Mouse (Mus musculus): ENCODE measurements at regions not wholly inside any gene's neighbourhood (a gene's known extent, or its start where the extent isn't known, plus 50 kb on each side); places are given as distances from the start of the nearest gene placed in this dataset.

DNA sequence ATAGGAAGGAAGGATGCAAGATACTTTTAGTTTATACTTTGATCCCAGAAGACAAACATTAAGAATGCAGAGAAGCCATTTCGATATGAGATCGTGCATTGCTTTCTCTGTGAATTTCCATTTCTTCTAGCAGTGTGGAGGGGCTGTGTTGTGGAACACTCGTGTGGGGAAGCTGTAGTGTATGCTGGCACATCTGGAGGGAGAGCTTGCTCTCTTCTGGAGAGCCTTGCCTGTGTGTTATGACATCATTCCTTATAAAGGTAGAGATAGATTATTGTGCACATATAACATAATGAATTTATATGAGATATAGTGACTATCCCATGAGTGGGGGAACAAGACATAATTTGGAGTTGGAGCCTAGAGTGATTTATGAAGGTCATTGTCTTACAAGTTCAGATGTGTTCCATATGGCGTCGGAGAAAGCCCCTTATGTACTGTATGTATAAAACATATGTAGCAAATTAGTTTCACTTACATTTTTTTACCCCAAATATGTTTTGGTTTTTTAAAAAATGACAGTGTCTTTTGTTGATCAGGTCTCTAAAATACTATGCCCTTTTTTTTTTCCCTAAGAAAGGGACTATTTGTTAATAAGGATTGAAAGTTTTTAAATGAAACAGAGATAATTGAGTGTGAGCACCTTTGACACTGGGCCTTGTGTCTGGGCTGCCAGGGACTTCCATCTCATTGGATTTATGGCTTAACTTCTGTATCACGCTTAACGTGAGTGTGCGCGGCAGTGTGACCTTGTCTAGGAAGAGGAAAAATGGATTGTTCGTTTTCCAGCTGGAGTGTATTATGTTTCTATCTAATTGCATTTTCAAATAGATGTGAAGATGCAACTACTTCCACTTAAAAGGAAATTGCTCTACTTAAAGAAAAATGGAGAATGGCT is 230.8 kb downstream of the Papss1 start:
- in situ Hi-C loops (cut with MboI, MseI) = no loop called here

DNA sequence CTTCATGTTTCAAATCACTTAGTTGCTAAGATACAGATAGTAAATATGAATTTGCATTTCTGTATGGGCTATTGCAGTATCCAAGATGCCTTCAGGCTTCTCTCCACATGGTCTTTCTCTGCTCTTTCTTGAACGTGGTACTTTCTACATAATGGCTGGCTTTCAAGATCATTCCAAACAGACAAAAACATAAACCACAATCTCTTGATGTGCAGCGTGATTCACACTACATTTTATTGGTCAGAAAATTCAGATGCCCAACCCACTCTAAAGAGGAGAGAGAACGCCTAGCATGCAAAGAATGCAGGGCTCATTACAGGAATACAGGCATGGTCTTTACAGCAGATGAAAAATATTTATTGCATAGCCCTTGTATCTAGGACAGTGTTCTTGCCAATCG is 235.2 kb downstream of the Papss1 start:
- in situ Hi-C loops (cut with MboI, MseI) = no loop called here

DNA sequence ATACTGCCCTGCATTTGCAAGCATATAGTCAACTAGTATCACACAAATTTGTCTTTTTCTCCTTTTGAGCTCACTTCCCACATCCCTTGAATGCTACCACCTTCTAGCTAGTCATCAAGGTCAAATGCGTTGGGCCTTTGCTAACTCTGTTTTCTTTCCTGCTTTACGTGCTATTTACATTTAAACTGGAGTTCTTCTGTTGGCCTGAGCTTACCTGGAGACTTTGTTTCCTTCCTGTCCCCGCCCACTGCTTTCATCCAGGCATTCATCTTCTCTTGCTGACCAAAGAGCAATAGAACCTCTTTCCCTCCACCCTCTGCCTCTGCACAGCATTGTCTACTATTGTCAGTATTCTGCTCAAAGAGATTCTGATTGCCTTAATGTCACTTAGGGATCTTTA is 237.0 kb downstream of the Papss1 start:
- in situ Hi-C loops (cut with MboI, MseI) = no loop called here

DNA sequence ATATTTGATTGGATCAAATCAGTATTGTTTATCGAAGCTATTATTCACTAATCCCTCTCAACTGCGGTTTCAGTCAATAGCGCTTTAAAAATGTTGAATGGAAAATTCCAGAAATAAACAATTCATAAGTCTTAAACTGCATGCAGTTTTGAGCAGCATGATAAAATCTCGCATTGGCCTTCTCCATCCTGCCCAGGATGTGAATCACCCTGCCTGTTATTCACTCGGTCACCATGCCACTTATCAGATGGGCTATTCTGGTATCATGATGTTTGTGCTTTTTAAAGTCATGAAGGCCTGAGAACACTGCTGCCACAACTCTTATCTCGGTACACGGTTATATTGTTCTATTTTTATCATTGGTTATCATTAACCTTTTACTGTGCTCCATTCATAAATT is 238.3 kb downstream of the Papss1 start:
- in situ Hi-C loops (cut with MboI, MseI) = no loop called here

DNA sequence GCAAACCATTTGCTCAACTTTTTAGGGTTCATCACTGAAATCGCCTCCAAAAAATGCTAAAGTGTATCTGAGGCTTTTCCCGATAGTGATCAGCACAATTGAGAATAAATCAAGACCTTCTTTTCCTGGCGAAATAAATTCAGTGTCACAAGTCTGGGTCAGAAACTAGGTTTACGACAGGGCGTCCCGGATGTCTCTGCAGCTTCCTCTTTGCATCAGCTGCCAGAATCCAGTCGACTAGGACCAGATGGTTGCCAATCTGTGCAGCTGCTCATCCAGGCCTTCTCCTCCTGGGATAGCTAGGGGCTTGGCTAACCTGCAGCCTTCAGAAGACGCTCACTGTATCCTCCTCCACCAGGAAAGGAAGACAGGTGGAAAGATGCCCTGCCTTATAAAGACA is 243.6 kb downstream of the Papss1 start:
- in situ Hi-C loops (cut with MboI, MseI) = no loop called here

DNA sequence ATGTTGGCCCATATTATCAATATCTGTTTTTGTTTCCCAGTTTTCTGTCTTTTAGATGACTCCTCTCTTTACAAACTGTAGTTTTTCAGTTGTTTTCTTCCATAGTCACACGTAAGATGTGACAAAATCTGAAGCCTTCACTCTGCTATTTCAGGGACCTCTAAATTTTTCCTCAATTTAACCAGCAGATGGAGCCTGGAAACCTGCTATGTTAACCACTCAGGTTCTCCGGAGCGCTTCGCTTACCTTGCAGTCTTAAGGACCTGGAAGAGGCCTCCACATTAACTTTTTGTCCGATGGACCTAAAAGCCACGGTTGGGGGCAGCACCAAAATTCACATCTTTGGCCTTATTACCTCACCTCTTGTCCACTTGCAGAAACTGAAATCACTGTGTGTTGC is 248.4 kb downstream of the Papss1 start:
- in situ Hi-C loops (cut with MboI, MseI) = no loop called here

DNA sequence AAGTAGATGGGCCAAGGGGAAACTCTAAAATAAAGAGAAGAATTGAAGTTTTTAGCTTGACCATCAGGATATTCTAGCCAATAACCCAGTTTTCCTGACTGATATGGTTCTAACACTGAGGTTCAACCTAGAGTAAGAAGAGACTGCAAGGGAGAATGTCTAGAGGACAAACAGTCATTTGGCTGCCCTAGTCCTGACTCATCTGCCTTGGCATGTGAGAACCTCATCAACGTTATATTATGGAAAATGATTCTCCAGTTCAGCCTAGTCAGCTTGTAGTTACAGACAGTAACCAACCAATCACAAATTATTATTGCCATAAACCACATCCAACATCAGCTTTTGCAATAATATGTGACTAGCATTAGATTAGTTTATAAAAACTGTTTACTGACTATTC is 254.2 kb downstream of the Papss1 start:
- in situ Hi-C loops (cut with MboI, MseI) = no loop called here

DNA sequence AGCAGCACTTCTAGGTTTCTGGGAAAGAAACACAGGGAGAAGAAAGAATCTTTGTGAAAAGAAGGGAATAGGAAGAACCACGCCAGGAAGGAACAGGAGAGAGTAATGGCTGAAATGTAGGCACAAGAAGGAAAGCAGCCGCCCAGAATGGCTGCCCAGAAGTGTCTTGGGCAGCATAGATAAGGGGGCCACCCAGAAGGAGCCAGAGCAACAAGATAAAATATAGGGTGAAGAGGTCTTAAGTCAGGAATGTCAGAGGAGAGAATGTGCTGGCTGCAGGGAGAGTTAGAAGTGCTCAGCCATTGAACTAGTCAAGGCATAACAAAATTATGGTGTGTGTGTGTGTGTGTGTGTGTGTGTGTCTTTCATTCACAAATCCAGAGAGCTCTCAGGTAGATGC is 227.7 kb upstream of the Dkk2 start:
- in situ Hi-C loops (cut with MboI, MseI) = no loop called here

DNA sequence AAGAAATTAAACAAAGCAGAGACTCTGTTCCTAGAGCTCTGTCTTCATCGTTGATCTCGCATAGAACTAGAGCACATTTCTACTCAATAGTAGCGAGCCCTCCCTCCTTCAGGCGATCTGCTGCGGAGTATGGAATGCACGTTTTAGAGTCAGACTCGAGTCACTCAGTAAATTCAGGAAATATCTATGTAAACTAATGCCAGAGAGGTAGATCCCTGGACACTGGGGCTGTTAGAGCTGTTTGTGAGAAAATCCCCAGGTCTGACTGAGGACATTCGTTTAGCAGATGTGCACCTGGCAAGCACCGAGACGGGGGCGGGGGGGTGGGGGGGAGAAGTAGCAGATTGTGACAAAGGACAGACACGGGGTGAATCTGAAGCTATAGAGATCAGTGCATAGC is 226.0 kb upstream of the Dkk2 start:
- in situ Hi-C loops (cut with MboI, MseI) = no loop called here

DNA sequence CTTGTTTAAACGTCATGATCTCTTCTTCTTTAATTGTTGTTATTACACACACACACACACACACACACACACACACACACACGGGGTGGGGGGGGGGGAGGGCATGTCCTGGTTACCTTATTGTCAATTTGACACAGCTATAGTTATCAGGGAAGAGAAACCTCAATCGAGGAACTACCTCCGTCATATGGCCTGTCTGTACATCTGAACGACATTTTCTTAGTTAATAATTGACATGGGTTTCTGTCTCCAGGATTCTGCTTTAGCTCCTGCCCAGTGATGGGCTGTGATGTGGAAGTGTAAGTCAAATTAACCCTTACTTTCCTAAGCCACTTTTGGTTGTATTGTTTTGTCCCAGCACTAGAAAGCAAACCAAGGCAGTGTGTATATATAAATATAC is 220.0 kb upstream of the Dkk2 start:
- in situ Hi-C loops (cut with MboI, MseI) = no loop called here

DNA sequence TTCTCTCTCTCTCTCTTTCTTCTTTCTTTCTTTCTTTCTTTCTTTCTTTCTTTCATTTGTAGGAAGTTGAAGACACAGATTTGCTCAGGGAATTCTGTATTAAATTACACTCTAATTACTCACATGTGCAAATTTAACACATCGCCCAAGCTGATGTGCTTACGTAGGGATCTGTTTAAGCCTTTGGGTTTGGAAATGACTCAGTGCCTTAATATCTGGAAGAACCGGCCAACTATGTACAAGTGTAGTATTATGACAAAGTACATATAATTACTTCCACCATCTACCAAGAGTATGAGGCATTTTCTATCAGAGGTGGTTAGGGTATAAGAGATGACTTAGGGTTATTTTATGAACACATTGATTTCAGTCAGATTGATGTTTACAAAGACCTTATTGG is 217.8 kb upstream of the Dkk2 start:
- in situ Hi-C loops (cut with MboI, MseI) = no loop called here

DNA sequence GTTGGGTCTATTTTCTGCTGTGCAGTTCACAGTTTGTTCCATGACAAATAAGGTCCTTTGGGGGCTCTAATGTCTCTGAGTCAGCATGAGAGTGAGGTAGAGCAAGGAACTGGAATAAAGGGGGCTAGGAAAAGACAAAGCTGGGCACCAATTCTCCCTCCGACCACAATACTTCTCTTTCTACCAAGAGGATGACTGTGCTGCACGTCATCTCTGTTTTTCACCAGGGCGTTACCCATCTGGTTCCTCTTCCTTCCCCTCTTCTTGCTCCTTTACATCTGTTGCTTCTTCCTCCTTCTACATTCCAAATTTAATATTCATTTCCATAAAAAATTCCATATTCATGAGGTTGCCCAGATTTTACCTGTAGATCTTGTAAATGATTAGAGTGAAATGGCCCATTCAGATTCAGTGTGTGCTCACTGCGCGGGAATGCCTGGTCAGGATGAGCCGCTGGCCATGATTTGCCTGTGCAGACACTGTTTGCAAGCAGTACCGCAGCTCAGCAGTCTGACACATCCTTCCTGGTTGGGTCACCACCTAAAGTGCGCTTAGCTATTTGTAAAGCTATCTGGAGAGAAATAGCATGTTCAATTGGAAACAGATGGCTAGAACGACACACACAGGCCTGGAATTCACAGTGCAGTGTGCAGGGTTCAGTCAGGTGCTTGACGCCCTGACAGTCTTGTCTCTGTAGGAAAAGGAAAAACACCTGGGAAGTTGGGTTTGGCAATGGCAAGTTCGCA is 216.7 kb upstream of the Dkk2 start:
- in situ Hi-C loops (cut with MboI, MseI) = no loop called here

DNA sequence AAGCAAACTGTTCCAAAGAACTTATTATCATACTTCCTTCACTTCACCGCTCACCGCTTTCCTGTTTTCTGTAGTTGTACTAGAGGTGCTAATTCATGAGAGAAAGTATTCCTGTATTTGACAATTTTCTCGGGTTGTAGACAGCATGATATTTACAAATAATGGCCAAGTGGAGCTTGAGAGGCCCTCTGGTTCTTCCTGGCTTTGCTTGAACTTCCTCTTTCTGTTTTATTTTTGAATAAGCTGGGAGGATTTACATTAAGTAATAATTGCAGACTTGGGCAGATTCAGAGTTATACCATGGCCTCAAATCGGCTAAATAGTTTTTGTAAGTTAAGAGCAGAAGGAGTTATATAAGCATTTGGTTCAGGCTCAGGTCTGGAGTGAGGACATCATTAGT is 215.8 kb upstream of the Dkk2 start:
- in situ Hi-C loops (cut with MboI, MseI) = no loop called here

DNA sequence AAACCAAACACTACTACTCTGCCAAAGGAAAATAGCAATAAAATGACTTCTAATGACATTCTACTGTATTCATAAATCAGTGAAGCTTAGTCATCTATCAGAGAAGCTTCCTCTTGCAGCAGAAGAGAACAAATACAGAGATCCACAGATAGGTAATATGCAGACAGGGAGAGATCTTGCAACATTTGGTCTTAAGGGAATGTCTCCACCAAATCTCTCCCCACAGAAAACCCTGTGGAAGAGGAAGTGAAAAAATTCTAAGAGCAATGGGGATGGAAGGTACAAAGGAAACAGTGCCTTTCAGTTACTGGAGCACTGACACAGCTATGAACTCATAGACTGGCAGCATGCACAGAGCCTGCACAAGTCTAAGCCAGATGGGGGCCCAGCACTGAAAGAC is 202.4 kb upstream of the Dkk2 start:
- in situ Hi-C loops (cut with MboI, MseI) = loop anchor here (25.0 kb wide), 1 partner anchor 520 kb away; no protein-coding TSS in a partner anchor

DNA sequence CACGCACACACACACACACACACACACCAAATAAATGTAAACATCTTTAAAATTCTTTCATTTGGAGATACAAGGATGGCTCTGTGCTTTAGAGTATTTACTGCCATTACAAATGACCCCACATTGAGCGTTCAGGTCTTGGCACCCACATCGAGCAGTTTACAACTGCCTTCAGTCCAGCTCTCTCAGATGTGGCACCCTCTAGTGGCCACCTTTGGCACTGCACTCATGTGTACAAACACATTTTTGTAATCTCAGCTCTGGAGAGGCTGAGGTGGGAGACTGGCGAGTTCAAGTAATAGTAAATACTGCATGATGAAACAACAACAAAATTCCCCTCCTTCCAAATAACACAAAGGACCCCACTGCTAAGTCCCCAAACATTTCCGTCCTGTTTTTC is 198.6 kb upstream of the Dkk2 start:
- in situ Hi-C loops (cut with MboI, MseI) = loop anchor here (25.0 kb wide), 1 partner anchor 524 kb away; no protein-coding TSS in a partner anchor

DNA sequence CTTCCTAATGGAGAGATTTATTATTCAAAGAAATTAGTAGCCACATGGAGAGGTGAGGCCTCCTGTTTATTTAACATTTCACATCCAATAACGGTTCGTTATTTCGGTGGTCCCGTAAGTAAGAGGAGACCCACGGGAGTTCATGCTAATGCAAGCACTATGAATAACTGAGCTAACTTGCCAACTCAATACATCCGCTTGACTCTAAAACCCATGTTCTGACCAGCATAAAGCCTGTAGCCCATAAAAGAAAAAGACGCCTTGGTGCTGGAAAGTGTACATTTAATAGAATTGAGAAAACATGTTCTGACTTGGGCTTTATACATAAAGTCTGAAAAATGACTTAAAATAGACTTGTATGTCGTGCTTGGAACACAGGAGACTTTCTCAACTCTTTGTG is 198.1 kb upstream of the Dkk2 start:
- in situ Hi-C loops (cut with MboI, MseI) = loop anchor here (25.0 kb wide), 1 partner anchor 525 kb away; no protein-coding TSS in a partner anchor

DNA sequence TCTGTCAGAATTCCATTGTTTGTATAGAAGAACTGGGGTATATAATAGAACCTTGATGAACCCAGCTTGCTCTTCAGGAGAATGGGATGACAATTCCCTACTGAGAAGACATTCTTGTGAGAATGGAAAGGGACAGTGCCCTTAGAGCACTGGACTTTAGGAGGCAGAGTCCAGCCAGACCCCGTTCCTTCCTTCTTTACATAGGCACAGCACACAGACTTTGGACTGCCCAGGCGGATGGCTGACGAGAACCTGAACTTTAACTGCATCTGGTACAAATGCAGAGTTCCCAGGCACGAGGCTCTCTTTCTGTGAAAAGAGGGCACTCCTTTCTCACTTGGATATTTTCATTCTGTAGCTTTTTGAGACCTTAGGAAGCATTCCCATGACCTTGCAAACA is 197.4 kb upstream of the Dkk2 start:
- in situ Hi-C loops (cut with MboI, MseI) = loop anchor here (25.0 kb wide), 1 partner anchor 525 kb away; no protein-coding TSS in a partner anchor

DNA sequence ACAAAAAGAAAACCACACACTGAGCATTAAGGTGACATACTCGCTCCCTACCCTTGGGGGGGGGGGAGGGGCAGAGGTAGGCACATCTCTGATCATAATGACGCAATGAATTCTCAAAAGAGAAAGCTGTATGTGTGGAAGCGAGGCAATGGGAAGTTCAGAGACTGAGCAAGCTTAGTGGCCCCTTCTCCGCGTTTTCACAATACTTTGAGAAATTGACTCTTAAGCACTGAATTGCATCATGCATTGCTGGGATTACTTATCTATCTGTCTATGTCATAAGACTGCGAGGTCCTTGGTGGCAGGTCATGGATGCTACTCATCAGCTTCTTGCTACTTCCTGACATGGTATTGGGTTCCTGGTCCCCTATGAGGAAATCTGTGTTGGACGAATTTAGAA is 193.2 kb upstream of the Dkk2 start:
- in situ Hi-C loops (cut with MboI, MseI) = loop anchor here (25.0 kb wide), 1 partner anchor 530 kb away; no protein-coding TSS in a partner anchor

DNA sequence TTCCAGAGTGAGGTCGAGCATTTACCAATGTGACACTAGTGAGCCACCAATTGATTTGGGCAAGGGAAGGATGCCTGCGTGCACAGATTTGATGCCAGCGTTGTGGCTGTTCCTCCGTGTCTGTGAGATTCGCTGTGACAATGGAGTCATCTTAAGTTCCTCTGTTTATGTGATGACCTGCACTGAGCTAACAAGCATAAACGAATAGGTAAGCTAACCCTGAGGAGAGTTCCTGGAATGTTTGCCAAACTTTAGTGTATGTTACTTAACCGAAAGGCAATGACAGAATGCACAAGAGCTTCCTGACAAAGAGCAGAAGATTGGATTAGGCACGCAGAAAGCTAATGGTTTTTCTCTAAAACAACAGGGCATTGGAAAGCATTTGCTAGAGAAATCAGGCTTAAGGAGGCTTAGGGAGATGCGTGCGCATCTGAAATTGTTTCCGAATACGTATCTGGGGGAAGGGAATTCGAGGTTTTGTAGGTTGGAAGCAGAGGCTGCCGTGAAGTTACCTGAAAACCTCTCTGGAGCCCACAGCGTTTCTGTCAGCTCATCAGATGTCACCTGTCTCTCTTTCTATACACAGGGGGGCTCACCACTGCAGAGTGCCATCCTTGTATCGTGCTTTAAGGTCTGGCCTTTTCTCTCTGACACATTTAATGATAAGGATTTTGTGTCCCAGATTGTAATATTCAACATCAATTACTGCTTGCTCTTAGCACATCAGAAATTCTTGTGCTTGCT is 191.9 kb upstream of the Dkk2 start:
- in situ Hi-C loops (cut with MboI, MseI) = loop anchor here (25.0 kb wide), 1 partner anchor 531 kb away; no protein-coding TSS in a partner anchor

DNA sequence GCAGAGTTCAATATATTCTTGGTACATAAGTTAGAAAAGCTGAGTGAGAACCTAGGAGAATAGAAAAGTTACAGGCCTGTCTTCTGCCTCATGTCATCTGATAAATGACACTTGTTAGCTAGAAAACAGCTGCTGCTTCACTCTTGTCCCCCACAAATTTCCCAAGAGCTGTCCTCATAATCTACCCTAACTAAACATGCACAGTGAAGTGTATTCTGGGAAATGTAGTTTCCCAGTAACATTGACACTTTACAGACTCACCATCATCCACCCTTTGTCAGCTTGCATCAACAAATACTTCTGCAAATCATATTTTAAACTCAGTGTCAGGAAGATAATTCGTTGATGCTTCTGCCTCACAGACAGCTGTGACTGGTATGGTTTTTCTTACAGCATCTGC is 190.0 kb upstream of the Dkk2 start:
- in situ Hi-C loops (cut with MboI, MseI) = loop anchor here (25.0 kb wide), 1 partner anchor 533 kb away; no protein-coding TSS in a partner anchor

DNA sequence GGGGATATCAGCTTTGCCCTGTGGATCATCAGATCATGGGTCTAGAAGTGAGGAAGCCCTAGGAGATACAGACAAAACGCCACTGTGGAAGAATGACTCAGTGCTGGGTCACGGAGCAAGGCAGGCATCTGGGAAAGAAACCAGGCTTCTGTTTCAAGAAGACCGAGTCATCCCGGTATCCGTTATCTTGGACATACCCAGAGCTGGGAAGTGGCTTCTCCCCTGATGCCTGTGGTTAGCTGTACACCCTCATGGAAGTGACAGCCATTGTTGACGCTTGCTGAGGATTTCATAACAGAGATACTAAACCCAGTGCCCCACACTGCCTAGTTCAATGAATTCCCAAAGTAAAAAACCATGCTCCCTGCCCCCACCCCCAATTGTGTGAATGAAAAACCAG is 171.6 kb upstream of the Dkk2 start:
- in situ Hi-C loops (cut with MboI, MseI) = no loop called here

DNA sequence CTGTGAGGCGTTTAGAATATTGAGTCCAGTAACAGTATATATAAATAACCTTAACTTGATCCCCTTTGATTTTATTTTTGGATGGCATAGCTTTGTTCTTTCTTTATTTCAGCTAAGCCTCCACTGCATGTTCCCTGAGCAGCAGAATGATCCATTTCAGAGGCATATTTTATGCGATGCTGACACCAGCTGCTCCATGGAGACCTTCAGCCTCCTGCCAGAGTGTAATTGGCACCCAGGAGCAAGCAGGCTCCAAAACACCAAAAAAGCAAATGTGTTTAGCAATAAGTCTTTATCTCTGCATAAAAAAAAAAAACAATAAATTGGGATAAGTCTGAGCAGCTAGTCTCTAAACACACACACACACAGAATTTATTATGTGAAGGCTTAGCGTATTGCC is 170.7 kb upstream of the Dkk2 start:
- in situ Hi-C loops (cut with MboI, MseI) = no loop called here
